In genomic region chr13:113034950-113035421, GRCm38 (mm10) we compare ENCODE assay signal across 8 mouse cellular contexts. TPM values are rescaled to one million over a fixed set of nuclear protein-coding genes. Genes with fewer than 3 reads are reported as not detected.
DNase-seq lines count a peak whose midpoint lies in the region; ATAC-seq and TF ChIP-seq lines count a peak whose summit lies in the region.

Gene Cdc20b (plus strand): TSS chr13:113035111.

- no peaks in the 10 kb centered on the region for H3K79me2 ChIP-seq in myocyte (ENCODE audit: control insufficient read depth, insufficient read depth)

- H3K4me2 ChIP-seq in intestine, embryonic 14.5 days (ENCODE audit: low read length): peak within 1 kb of the TSS; percentile 82
- H3K4me2 ChIP-seq in liver, embryonic 13.5 days: peak within 1 kb of the TSS; percentile 86
- H3K4me2 ChIP-seq in myocyte (ENCODE audit: low read depth): peak within 1 kb of the TSS; percentile 93

- H3K4me3 ChIP-seq in intestine, embryonic 14.5 days (ENCODE audit: low read depth, low read length): peak within 1 kb of the TSS; percentile 50
- peak within 1 kb of the TSS; percentile 62 for H3K4me3 ChIP-seq in liver, embryonic 13.5 days (replicated peaks)
- peak within 1 kb of the TSS; percentile 27 for H3K4me3 ChIP-seq in myocyte

- peak; percentile 14 to 47 for DNase-seq in layer of hippocampus, adult 18-20 months (ENCODE audit: low spot score in 2 of 2)
- DNase-seq in layer of hippocampus, adult 9-10 months (ENCODE audit: low spot score): no peak
- DNase-seq in cerebellum, postnatal 36 days: peak; percentile 27 to 49
- DNase-seq in gastrocnemius, postnatal 25 days: peak; percentile 51
- DNase-seq in intestine, embryonic 14.5 days (ENCODE audit: low spot score): peak; percentile 78
- DNase-seq in liver, embryonic 13.5 days: peak; percentile 33
- DNase-seq in splenic B cell, adult 2 months (ENCODE audit: low read depth, low spot score): peak; percentile 79

- H3ac ChIP-seq in myocyte (ENCODE audit: control insufficient read depth, insufficient read length): peak within 1 kb of the TSS; percentile 38

- no peak for TF ChIP-seq POLR2A in myocyte (IDR thresholded peaks at IDR 0.05; ENCODE audit: insufficient read length, low read depth)

- ATAC-seq in intestine, embryonic 14.5 days (replicated peaks; ENCODE audit: low FRiP score, low TSS enrichment, low read depth): peak; percentile 33; the same call in 1 of the 2 replicates
- ATAC-seq in liver, embryonic 13.5 days (ENCODE audit: low read depth): peak; percentile 79

- under 1% methylated on average over 46 of the region's 46 CpGs for WGBS in intestine, embryonic 14.5 days
- WGBS in liver, embryonic 13.5 days (ENCODE audit: insufficient replicate concordance): under 1% methylated on average over 46 of the region's 46 CpGs

- 0 out of 2 replicates have a peak within 1 kb of the TSS, but pooled peaks have one; percentile 29 for H3K9ac ChIP-seq in intestine, embryonic 14.5 days (ENCODE audit: low read length)
- peak within 1 kb of the TSS; percentile 57 for H3K9ac ChIP-seq in liver, embryonic 13.5 days

- no peaks in the 10 kb centered on the region for H3K36me3 ChIP-seq in intestine, embryonic 14.5 days (ENCODE audit: control insufficient read depth, insufficient read depth, low read length)
- H3K36me3 ChIP-seq in liver, embryonic 13.5 days: no peaks in the 10 kb centered on the region
- H3K36me3 ChIP-seq in myocyte (ENCODE audit: control insufficient read depth, insufficient read depth): no peaks in the 10 kb centered on the region
- no peaks in the 10 kb centered on the region for H3K36me3 ChIP-seq in splenic B cell, adult 2 months (ENCODE audit: control insufficient read depth, insufficient read depth, low read length, poor library complexity, severe bottlenecking)

- peaks cover 53% of the 10 kb centered on the region for H3K27me3 ChIP-seq in intestine, embryonic 14.5 days (replicated peaks; ENCODE audit: control insufficient read depth, insufficient read depth, low read length)
- peaks cover 73% of the 10 kb centered on the region for H3K27me3 ChIP-seq in liver, embryonic 13.5 days
- no peaks in the 10 kb centered on the region for H3K27me3 ChIP-seq in myocyte (ENCODE audit: control insufficient read depth, insufficient read depth, insufficient read length)
- H3K27me3 ChIP-seq in splenic B cell, adult 2 months (ENCODE audit: control insufficient read depth, insufficient read depth, low read length, poor library complexity, severe bottlenecking): peaks cover 6% of the 10 kb centered on the region

- H3K9me3 ChIP-seq in intestine, embryonic 14.5 days (ENCODE audit: control insufficient read depth, low read length): no peaks in the 10 kb centered on the region
- H3K9me3 ChIP-seq in liver, embryonic 13.5 days (replicated peaks): no peaks in the 10 kb centered on the region

- H3K27ac ChIP-seq in intestine, embryonic 14.5 days (ENCODE audit: low read depth): no peak within 1 kb of the TSS
- H3K27ac ChIP-seq in liver, embryonic 13.5 days: no peak within 1 kb of the TSS

- peaks cover 8% of the 10 kb centered on the region for H3K4me1 ChIP-seq in intestine, embryonic 14.5 days (replicated peaks; ENCODE audit: control insufficient read depth, insufficient read depth, low read length)
- H3K4me1 ChIP-seq in liver, embryonic 13.5 days (replicated peaks): peaks cover 19% of the 10 kb centered on the region

TF ChIP-seq in myocyte, 11 proteins besides CTCF, POLR2A, EP300 and RAD21:
- peak; percentile 77 for TF ChIP-seq E2F4 (IDR thresholded peaks at IDR 0.05; ENCODE audit: insufficient read depth)
- no peak for TF ChIP-seq USF1 (IDR thresholded peaks at IDR 0.05; ENCODE audit: low read depth)
- no peak for TF ChIP-seq MYOG (IDR thresholded peaks at IDR 0.05; ENCODE audit: control insufficient read depth in 1 of 3, insufficient read depth in 1 of 3, insufficient read length in 2 of 3, low read depth in 2 of 3)

RNA-seq across cellular contexts. Expression of gene Cdc20b, which starts in this region (rescaled TPM):
- not detected for total RNA-seq in layer of hippocampus, adult 18-20 months (2021)
- not detected for total RNA-seq in gastrocnemius, postnatal 25 days (2021)
- not detected in 2 replicates for polyA plus RNA-seq in intestine, embryonic 14.5 days (2014; fragmentation: Nextera tagmentation; extraction: Ambion mirVana)
- not detected in 2 replicates for polyA plus RNA-seq in liver, embryonic 13.5 days (2015; fragmentation: Nextera tagmentation; extraction: Ambion mirVana)
- polyA plus RNA-seq in myocyte (2012; fragmentation: generic; extraction: Trizol): not detected

Comparison
In these comparisons a context has a peak if more than half of its experiments do, and no peak if none do; other contexts are left out.
1. Peak in DNase-seq in layer of hippocampus, adult 18-20 months; RNA of the gene not detected or under 1 TPM.
2. Peak in DNase-seq in gastrocnemius, postnatal 25 days; RNA of the gene not detected or under 1 TPM.
3. Peak in DNase-seq, ATAC-seq, H3K4me3 ChIP-seq, H3K9ac ChIP-seq and H3K4me2 ChIP-seq in intestine, embryonic 14.5 days; RNA of the gene not detected or under 1 TPM.
4. Peak in DNase-seq, ATAC-seq, H3K4me3 ChIP-seq, H3K9ac ChIP-seq and H3K4me2 ChIP-seq in liver, embryonic 13.5 days; RNA of the gene not detected or under 1 TPM.